Mouse (Mus musculus) ES-Bruce4 (cell line): ENCODE data around the gene Mtx1. TPM values are rescaled to one million over a fixed set of nuclear protein-coding genes. Genes with fewer than 3 reads are reported as not detected.

Source experiments
- H3K27ac ChIP-seq: 2 replicates; pipeline ENCODE4 v1.5.1; 2012; ENCODE audit warnings: low read length, inconsistent platforms; ENCODE audit not compliant: insufficient read depth
- H3K27me3 ChIP-seq: 2 replicates; pipeline ENCODE4 v1.6.1; 2012; ENCODE audit warnings: mild to moderate bottlenecking, low read length, inconsistent platforms; ENCODE audit not compliant: control insufficient read depth, poor library complexity, insufficient read depth, severe bottlenecking
- H3K36me3 ChIP-seq: 2 replicates; pipeline ENCODE4 v1.6.1; 2012; ENCODE audit warnings: inconsistent platforms, mild to moderate bottlenecking, low read length, moderate library complexity; ENCODE audit not compliant: control insufficient read depth, poor library complexity, insufficient read depth, severe bottlenecking
- H3K4me1 ChIP-seq: one replicate; pipeline ENCODE4 v1.8.1; 2011; ENCODE audit warnings: low read length; ENCODE audit not compliant: control insufficient read depth, insufficient read depth
- H3K4me3 ChIP-seq: 2 replicates; pipeline ENCODE4 v1.5.1; 2011; ENCODE audit warnings: low read depth, mild to moderate bottlenecking, low read length
- H3K9ac ChIP-seq: 2 replicates; pipeline ENCODE4 v1.6.1; 2012; ENCODE audit warnings: low read depth, mild to moderate bottlenecking, inconsistent platforms; ENCODE audit not compliant: poor library complexity, severe bottlenecking
- H3K9me3 ChIP-seq: replicated peaks from 2 replicates; pipeline ENCODE4 v1.6.1; 2012; ENCODE audit warnings: mild to moderate bottlenecking, low read length, inconsistent platforms; ENCODE audit not compliant: control insufficient read depth, poor library complexity, insufficient read depth, severe bottlenecking
- CTCF ChIP-seq: IDR thresholded peaks from one replicate; pipeline ENCODE4 v1.8.1; 2011; ENCODE audit warnings: low read depth, low read length
- EP300 ChIP-seq: IDR thresholded peaks from 2 replicates; pipeline ENCODE4 v1.6.1; 2011; ENCODE audit warnings: low read depth, low read length; ENCODE audit not compliant: insufficient read depth
- POLR2A ChIP-seq: IDR thresholded peaks from one replicate; pipeline ENCODE4 v1.8.1; 2011; ENCODE audit warnings: low read length; ENCODE audit not compliant: insufficient read depth
- polyA plus RNA-seq: library from polyadenylated mRNA; stranded (reverse); fragments of >200 nt; gene quantifications from 2 replicates; pipeline ENCODE4 v1.2.4, GENCODE M21; 2011; ENCODE audit warnings: low read depth; ENCODE audit not compliant: missing spikeins, insufficient read depth, insufficient read length

Mtx1 gene
- polyA plus RNA-seq, 1 experiment: 136 TPM

DNA sequence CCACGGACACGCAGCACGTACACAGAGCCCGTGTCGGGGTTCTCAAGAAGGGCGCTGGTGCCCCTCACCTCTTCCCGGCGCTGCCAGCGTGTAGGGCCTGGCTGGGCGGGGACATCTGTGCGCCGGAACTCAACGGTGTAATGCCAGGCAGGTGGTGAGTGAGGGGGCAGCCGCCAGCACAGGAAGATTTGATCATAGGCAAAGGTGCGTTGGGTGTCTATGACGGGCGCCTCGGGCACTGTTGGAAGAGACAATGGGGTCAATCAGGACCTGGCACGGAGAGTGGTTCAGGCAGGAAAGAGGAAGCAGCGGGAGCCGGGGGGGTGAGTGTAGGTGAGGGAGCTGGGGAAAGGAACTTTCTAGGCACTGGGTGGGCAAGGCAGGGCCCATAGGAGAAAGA is 10.8 kb upstream of the Mtx1 start:
- H3K9ac ChIP-seq: no peak overlapping the region
- no peaks in the 10 kb centered on the region for H3K9me3 ChIP-seq
- H3K27me3 ChIP-seq: no peaks in the 10 kb centered on the region
- H3K4me1 ChIP-seq: no peaks in the 10 kb centered on the region
- H3K36me3 ChIP-seq: no peaks in the 10 kb centered on the region; the same call in 1 of the 2 replicates
- no peak overlapping the region for H3K27ac ChIP-seq
- peak overlapping the region; percentile 2; the same call in 1 of the 2 replicates for H3K4me3 ChIP-seq
- TF ChIP-seq CTCF: no peak
- TF ChIP-seq POLR2A: no peak
- no peak for TF ChIP-seq EP300

DNA sequence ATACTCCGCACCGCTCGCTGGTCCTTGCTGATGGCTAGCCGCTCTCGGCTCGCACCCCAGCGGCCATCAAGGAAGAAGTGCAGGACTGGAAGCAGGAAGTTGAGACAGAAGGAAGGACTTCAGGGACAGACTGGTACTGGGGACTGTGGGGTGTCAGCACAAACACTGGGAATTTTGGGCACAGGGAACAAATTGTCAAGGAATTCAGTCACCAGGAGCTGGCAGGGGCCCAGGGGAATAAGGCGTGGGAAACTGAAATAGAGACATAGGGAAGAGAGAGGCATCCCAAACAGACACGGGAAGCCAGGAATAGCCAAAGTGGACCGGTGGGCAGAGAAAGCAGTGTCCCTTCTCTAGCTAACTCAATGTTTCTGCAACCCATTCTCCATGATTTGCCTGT is 9.6 kb upstream of the Mtx1 start:
- no peak overlapping the region for H3K9ac ChIP-seq
- no peak for TF ChIP-seq EP300
- no peak for TF ChIP-seq POLR2A
- TF ChIP-seq CTCF: no peak
- H3K4me3 ChIP-seq: no peak overlapping the region
- H3K36me3 ChIP-seq: no peaks in the 10 kb centered on the region; the same call in 1 of the 2 replicates
- H3K4me1 ChIP-seq: no peaks in the 10 kb centered on the region
- H3K27me3 ChIP-seq: no peaks in the 10 kb centered on the region
- no peak overlapping the region for H3K27ac ChIP-seq
- H3K9me3 ChIP-seq: no peaks in the 10 kb centered on the region

DNA sequence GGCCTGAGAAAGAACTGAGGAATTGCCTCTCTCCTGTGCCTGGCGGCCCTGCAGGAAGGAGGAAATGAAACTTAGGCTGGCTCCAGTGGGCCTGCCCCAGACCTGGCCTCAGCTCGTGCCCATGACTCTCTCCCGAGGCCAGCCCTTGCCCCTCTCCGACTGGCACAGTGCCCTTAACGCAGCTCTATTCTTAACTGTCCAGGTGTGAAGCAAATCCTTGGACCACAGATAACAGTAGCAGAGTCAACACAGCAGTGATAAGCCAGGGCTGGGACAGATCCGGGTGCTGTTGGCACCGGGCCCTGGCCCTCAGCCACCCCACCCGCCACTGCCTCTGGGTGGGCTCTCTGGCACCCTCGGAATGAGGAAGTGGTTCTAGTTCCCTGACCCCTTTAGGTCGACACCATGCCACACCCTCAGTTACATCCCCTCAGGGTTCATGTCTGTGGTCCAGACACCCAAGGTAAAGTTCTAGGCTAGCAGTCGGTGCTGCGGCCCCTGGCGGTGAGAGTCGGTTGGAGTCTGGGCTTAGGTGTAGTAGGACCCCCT is 6.7 kb upstream of the Mtx1 start:
- no peak for TF ChIP-seq POLR2A
- no peak for TF ChIP-seq EP300
- TF ChIP-seq CTCF: peak; percentile 18
- no peaks in the 10 kb centered on the region for H3K9me3 ChIP-seq
- H3K4me1 ChIP-seq: no peaks in the 10 kb centered on the region
- H3K36me3 ChIP-seq: no peaks in the 10 kb centered on the region
- no peak overlapping the region for H3K27ac ChIP-seq
- H3K4me3 ChIP-seq: no peak overlapping the region
- no peaks in the 10 kb centered on the region for H3K27me3 ChIP-seq
- no peak overlapping the region for H3K9ac ChIP-seq

DNA sequence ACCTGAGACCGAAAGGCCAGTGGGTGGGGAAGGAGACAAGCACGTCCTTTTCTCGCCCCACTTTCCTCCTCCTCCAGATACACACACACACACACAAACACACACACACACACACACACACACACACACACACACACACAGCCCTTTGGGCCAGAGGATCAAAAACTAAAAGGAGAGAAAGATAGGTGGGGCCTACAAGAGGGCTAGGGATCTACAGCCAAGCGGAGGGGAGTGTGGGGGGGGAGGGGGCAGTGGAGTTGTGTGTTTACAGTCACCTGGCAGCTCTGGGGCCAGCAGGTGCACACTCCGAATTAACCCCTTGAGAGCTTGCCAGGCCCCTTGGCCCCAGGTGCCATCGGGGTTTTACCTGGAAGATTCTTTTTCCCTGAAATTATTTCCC is 5.7 kb upstream of the Mtx1 start:
- no peaks in the 10 kb centered on the region for H3K4me1 ChIP-seq
- H3K9me3 ChIP-seq: no peaks in the 10 kb centered on the region
- H3K36me3 ChIP-seq: no peaks in the 10 kb centered on the region
- H3K9ac ChIP-seq: no peak overlapping the region
- H3K4me3 ChIP-seq: no peak overlapping the region
- TF ChIP-seq POLR2A: no peak
- TF ChIP-seq CTCF: no peak
- no peak for TF ChIP-seq EP300
- no peak overlapping the region for H3K27ac ChIP-seq
- no peaks in the 10 kb centered on the region for H3K27me3 ChIP-seq

DNA sequence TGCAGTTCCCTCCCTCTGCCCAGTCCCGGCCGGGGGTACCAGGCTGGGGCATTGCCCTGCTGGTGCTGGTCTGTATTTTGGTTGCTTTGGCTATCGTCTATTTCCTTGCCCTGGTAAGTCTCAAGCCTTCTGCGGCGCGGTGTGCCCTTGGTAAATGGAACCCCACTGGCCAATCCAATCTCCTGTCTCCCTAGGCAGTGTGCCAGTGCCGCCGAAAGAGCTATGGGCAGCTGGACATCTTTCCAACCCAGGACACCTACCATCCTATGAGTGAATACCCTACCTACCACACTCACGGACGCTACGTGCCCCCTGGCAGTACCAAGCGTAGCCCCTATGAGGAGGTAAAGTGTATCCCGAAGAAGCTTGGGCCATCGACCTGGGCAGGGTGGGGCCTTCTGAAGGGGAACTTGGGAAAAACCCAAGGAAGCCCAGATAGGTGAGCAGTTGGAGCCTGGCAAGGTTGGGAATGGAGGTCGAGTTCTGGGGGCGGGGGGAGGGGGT is 4.9 kb upstream of the Mtx1 start:
- H3K4me3 ChIP-seq: no peak overlapping the region
- H3K9me3 ChIP-seq: no peaks in the 10 kb centered on the region
- no peak overlapping the region for H3K27ac ChIP-seq
- no peak overlapping the region for H3K9ac ChIP-seq
- no peak for TF ChIP-seq EP300
- no peak for TF ChIP-seq CTCF
- no peaks in the 10 kb centered on the region for H3K4me1 ChIP-seq
- H3K36me3 ChIP-seq: no peaks in the 10 kb centered on the region
- H3K27me3 ChIP-seq: no peaks in the 10 kb centered on the region

DNA sequence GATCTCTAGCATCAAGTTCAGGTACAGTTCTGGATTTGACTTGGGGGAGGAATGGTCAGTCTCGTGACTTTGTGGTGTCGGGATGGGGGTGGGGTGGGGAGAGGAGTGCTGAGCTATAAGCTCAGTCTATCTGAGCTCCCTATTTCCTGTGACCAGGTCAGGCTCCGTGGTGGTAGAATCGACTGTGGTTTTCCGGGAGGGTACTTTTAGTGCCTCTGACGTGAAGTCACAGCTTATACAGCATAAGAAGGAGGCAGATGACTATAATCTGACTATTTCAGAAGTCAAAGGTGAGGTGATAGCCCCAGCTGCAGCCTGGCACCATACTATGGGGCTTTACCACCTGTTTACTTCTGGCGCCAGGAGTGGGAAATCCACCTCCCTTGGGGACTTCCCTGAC is 4.5 kb upstream of the Mtx1 start:
- no peak overlapping the region for H3K4me3 ChIP-seq
- no peak overlapping the region for H3K9ac ChIP-seq
- H3K9me3 ChIP-seq: no peaks in the 10 kb centered on the region
- TF ChIP-seq CTCF: no peak
- no peak for TF ChIP-seq POLR2A
- TF ChIP-seq EP300: no peak
- H3K36me3 ChIP-seq: no peaks in the 10 kb centered on the region
- no peaks in the 10 kb centered on the region for H3K27me3 ChIP-seq
- H3K4me1 ChIP-seq: no peaks in the 10 kb centered on the region
- H3K27ac ChIP-seq: no peak overlapping the region
